Mouse (Mus musculus) megakaryocyte progenitor cell, adult 5-6 weeks (primary cell): ENCODE data around the gene Pcolce2. TPM values are rescaled to one million over a fixed set of nuclear protein-coding genes. Genes with fewer than 3 reads are reported as not detected.
"Not testable (repeated sequence)": the region's sequence is repeated elsewhere in the genome, so short reads cannot be mapped to it uniquely, and the experiment has no call there.

Experiments used
- ATAC-seq: replicated peaks from 2 replicates; pipeline ENCODE4 v1.8.0; 2016; ENCODE audit warnings: mild to moderate bottlenecking, moderate TSS enrichment, inconsistent platforms; ENCODE audit not compliant: poor library complexity
- total RNA-seq, 2 experiments: library from RNA; stranded (forward) in 1 of 2; stranded (reverse) in 1 of 2; fragments of 157-497, 149-512 nt in 1 of 2; fragments of 200-1000 nt in 1 of 2; gene quantifications; 2 replicates each; pipeline versions ENCODE4 v1.2.3 to v1.2.4; 2015 to 2017

Pcolce2 gene
- not detected in 2 replicates for total RNA-seq (2015)
- 0.12 TPM in 1 of 2 replicates, not detected in the other for total RNA-seq (2017)

DNA sequence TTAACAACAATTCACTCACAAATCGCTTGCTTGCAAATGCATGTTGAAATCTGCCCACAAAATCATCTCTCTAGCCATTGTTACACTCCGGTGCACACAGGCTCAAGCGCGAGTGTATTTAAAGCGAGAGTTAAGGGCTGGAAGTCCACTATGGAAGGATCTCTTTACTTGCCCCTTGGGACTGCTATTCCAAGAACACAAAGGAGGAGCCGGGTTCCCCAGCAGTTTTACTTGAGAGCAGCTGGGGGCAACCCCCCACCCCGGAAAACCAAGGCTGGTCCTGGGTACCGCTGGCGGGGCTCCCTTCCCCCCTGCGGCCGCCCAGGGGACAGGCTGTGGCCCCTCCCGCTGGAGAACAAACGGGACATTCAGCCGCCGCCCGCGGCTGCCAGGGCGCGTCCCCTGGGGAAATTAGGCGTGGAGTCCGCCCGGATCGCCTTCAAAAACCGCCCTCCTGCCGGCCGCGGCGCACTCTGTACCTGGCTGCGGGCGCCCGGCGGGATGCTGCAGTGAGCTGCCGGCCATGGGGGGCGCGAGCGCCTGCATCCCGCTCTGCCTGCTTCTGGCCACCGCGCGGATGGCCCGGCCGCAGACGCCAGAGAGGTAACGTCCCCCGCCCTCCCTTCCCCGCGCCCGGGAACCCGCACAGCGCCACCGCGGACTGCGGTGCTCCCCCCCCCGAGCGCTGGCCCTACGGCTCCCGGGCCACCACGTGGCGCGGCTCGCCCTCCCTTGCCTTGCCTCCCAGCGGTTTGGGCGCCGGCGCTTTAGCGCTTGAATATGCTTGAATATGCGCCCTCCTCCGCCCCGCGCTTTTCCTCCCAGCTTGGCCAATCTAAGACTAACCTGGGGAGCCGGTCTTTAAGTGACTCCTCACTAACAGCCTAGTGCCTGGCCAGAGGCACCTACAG, at the start of gene Pcolce2:
Gene Pcolce2 (plus strand): TSS at position 331 of the 911 bp plus-strand sequence.
- peak; percentile 49 for ATAC-seq

DNA sequence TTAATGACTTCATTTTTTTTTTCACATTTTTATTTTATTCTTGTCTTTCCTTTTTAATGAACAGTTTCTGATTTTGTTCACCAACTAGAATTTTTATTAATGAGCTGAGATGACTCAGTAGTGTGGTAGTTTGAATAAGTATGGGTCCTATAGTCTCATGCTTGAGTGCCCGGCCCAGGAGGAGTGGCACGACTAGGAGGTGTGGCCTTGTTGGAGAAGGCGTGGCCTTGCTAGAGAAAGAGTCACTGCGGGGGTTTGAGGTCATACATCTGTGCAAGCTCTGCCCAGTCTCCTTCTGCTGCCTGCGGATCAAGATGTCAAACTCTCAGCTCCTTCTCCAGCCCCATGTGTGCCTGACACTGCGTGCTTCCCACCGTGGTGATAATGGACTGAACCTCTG, 49.3 kb upstream of the Pcolce2 start:
- no peak; the same call in 1 of the 2 replicates for ATAC-seq

DNA sequence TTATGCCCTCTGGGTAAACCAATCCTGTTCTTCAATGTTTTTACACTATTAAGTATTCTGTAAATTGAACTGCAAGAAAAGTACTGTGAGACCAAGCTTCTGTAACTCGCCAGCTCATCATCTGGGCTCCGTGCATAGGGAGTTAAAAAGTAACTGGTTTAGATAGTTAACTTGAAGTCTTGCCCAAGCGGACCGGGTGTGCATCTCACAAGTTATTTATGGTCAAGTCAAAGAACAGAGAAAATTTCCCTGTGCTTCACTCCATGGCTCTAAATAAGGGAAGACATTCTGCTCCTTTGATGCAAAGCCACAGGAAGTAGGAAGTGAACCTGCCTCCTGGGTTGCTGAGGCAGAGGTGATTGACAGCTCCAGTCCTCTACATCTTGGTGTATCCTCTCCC, 43.1 kb upstream of the Pcolce2 start:
- no peak for ATAC-seq

DNA sequence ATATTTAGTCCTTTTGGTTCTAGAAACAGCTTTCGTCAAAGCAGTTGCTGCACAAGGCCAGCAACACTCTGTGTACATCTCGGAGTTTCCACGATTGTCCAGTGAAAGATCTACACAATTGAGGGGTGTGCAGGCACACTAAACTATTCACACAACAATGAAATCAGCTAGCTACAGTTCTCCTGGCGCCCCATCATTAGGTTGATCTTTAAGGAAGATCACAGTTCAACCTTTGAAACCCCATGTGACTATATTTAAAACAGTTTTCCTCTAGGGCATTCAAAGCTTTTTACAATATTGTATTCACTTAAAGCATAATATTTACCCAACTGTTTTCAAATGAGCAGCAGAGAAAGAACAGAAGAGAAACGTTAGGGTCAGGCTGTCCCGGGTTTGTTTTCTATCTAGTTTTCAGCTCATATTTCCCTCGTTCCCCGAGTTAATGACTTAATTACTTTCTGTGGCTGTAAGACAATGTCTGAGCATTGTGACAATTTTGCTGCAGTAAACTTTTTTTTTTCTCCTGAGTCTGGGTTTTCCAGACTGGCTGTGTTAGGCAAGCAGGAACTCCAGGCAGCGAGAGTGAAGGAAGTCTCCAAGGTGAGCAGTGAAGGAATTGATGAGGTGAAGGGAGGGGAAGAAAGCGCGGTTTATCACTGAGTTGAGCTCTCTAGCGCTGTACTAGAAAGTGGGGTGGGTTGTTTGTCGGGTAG, 39.8 kb upstream of the Pcolce2 start:
- ATAC-seq = no peak

DNA sequence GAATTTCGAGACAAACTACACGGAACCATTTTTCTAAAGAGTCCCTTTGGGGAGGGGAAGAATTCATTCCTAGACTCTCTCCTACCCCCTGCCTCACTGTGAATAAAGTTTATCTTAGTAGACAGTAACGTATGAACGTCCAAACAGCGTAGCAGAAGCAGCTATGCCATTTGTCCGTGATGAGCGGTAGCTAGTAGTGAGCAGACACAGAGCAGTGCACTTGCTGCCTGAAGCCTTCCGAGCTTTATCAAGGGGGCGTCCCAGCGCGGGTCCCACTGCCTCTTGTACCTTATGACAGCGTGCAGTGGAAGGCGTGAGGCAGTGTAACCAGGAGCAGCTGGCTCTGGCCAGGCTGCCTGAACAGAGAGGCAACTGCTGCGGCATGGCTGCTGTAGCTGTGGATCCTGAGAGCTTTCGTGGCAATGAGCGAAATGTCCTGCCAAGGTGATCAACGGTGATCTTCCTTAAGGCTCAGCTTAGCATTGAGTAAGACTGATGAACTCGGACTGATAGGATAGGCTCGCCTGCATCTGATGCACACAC, 39.2 kb upstream of the Pcolce2 start:
- ATAC-seq = no peak; the same call in 1 of the 2 replicates

DNA sequence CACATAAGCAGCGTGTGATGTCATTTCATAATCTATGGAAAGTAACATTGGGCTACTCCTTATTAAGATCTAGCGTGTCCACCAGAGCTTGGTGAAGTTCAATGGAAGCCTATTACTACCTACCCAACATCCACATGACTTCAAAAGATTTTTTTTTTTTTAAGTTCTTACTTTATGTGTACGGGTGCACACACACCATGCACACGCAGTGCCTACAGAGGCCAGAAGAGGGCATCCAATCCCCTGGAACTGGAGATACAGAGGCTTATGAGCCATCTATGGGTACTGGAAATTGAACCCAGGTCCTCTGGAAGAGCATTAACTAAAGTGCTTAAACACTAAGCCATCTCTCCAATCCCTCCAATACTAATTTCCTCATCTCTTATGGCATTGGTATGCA, 38.0 kb upstream of the Pcolce2 start:
- ATAC-seq = peak; percentile 72

DNA sequence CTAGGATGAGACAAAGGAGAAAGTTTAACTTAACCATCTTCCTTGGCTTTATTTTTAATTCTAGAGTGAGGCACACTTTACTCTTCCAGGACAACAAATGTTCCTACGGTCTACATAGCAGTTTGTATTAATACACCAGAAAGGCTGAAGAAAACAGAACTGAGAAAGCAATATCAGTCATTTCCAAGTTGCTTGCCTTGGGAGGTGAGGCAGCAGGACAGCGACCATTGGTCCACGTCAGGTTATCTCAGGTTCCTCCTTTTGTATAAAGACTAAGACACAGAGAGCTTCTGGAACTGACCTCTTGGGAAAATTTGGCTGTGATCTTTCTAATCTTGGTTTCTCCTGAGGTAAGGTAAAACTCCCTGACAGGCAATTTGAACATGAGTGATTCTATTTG, 34.6 kb upstream of the Pcolce2 start:
- no peak for ATAC-seq

DNA sequence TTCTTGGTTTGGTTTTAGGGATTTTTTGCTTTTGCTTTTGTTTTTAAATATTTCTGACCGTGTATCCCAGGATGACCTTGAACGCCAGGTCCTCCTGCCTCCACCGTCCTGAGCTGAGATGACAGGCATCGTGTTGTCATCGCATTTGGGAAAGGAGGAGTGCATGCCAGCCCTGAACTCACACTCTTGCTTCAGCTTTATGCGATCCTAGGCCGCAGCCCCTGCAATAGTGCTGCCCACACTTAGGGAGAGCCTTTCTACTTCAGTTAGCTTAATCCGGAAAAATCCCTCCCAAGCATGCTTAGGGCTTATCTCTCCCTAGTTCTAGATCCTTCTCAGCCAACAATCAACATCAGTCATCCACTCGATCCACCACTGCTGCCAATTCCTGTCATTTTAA, 34.1 kb upstream of the Pcolce2 start:
- no peak for ATAC-seq

DNA sequence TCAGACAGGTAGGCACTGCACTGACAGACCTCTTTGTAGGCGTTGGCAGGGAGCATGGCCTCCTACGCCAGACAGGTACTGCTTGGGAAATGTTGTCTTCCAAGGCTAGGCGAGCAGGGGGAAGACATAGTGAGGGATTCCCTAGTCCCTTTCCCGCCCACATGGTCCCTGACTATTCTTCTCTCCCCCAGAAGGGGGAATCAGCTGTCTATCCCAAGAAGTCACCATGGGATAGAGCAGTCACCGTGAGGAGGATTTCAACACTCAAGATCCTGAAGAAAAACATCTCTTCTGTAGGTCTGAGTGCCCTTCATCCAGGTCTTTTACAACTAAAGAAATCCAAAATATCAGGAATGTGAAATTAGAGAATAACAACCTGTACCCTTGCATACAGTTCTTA, 30.2 kb upstream of the Pcolce2 start:
- ATAC-seq = no peak

DNA sequence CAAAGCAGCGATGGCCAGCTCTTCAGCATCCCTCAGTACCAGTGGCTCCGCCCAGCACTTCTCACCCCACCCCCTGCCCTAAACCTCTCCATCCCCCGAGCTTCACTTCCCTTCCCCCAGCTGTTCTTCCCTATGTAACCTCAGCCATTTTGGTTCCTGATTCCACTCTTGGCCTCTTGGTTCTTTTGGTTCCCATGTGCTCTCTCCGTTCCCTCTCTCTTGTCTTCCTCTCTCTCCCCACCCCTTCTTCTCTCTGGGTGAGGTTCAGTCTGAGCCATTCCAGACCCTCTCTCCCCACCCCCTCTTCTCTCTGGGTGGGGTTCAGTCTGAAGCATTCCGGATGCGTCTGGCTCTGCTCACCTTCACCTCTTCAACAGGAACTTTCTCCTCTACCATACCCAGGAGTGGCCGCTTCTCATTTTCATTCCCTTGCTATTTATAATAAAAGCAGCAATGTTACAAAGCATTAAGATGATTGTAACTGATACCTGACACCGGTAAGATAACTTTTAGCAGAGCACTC, 25.1 kb upstream of the Pcolce2 start:
- no peak for ATAC-seq

DNA sequence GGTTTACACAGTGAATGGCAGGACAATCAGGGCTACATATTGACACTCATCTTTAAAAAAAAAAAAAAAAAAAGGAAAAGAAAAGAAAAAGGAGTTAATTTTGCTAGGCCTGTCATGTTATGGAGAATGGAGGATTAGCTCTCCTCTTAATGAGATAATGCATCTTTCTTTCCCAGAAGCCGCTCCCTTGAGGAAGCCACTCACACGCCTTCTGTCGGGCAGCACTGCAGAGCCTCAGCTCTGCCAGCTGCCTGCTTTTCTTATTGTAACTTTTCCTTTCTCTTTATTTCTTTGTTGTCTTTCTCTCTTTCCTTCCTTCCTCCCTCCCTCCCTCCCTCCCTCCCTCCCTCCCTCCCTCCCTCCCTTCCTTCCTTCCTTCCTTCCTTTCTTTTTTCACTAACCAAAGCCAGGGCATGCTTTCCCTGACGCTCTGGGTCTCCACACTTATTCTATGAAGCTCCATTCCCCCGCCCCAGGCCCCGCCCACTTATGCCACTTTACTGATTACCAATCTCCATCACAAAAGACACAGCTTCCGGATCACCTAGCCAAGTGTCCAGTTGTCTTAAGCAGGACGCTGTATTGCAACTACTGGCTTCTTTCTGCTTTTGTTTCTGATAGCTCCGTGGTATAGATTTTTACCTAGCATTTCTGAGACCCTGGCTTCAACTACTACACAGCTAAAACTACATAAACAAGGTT, 23.8 kb upstream of the Pcolce2 start:
- no peak for ATAC-seq

DNA sequence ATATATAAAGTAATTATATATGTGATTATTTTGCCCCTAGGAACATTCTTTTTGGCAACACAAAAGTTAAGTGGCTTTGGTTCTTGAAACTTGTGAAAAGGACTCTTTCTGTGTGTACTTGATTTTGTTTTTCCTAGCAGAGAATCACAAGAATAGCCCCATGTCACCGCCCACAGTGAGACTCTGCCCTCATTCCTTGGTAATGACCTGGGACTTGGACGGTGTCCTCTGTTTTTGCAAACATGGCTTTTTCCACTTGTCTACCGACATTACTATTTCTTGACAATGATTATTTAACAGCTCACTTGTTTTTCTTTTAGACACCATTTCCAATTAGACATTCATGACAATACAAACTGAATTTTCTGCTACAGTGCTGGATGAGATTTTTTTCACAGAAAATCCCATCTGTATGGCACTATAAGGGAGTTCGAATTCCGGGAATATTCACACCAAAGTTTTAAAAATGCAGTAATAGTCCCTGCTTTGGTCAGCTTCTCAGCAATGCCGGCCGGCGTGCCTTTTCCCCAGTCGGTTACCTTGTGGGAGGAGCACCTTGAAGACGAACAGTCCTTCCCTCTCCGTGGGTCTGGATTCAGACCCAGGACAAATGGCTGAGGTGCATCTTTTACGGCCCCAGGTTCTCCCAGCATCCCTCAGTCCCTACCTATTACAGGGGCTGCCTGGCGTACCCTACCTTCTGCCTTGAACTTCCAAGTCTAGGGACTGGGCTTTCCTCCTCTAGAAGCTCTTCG, 22.4 kb upstream of the Pcolce2 start:
- no peak for ATAC-seq

DNA sequence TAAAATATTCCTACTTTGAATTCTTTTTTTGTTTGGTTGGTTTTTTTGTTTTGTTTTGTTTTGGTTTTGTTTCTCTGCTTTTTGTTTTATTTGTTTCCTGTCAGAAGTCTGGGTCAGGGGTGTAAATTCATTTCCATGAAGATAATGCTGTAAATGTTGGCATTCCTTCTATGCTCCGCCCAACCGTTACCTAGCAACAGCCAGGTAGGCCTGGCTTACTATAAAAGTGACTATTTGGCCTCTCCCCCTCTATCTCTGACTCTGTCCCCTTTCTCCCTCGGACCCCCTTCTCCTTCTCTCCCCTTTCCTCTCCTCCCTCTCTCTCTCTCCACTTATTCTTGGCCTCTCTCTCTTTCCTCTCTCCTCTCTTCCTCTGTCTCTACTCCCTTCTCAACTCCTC, 21.4 kb upstream of the Pcolce2 start:
- ATAC-seq = no peak

DNA sequence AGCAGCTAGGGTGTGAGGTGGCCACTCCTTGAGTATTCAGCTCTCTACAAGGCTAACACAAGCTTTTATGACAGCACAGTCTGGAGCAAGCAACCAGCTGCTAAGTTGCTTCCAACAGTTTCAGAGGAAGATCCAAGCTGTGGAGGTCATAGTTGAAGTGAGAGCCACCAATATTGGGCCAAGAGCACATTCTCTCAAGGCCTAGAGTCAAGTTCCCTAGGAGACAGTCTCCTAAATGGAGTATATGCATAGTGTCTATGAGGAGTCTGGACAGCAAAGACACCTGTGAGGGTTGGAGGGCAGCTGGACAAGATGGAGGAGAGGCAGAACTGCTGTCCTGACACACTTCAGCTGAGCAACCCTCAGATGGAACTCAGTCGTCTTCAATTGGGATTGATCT, 18.8 kb upstream of the Pcolce2 start:
- no peak for ATAC-seq

DNA sequence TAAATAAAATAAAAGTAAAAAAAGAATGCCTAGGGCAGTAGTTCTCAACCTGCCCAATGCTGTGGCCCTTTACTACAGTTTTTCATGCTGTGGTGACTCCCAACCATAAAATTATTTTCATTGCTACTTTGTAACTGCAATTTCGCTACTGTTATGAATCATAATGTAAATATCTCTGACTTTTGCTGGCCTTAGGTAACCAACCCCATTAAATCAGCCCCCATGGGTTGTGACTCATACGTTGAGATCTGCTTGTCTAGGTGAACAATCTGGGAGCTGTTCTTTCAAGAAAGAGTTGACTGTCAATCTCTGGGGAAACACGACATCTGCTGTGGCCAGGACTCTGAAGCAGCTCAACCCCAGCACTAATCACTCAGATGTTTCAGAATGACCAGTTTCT, 13.3 kb upstream of the Pcolce2 start:
- no peak for ATAC-seq

DNA sequence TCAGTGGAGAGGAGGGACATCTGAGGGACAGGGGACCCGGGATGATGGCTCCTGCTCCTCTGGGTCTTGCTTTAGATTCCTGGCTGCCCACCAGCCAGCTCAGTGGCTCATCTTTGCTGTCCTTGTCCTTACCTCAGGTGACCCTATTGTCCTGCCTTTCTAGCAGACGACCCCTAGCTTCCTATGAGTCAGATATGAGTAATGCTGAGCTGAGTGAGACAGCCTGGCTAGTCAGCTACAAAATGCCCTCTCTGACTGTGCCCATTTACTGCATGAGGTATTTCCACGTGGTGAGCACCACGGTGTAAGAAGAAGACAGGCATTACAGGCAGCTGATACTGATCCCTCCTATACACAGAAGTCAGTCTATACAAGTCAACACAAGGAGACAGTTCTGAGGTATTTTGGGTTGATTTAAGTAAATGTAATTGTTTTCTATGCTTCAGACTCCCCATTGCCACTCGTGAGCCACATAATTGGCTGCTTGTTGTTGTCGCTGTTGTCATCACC, 8.9 kb upstream of the Pcolce2 start:
- ATAC-seq = no peak

DNA sequence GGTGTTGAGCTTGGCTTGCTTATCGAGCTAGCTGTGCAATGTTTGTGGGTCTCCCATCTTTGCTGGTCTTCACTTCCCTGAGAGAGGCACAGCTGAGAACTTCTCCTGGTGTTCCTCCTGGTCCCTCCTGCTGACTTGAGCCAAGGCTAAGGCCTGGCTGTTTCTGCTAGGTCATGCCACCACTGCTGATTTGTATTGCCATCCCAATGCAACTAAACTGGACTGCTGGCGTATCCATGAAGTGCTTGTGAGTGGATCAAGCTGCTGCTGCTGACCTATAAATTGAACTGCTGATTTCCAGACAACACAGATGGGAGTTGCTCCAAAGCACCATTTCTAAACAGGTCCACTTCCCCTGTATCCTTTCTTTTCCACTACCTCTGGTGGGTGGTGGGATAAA, 7.8 kb upstream of the Pcolce2 start:
- not testable (repeated sequence) for ATAC-seq

DNA sequence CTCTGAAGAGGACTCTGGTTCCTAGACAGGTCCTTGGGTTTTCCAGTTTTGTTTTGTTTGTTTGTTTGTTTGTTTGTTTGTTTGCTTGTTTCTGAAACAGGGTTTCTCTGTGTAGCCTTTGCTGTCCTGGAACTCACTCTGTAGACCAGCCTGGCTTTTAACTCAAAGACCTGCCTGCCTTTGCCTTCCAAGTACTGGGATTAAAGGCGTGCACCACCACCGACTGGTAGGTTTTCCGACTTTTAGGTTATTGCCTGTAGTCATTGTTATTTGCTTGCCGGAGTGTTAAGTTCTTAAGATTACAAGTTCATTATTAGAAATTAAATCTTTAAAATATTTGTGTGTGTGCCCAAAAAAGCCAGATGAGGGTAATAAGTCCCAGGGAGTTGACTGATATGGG, 1.0 kb upstream of the Pcolce2 start:
- ATAC-seq = no peak

DNA sequence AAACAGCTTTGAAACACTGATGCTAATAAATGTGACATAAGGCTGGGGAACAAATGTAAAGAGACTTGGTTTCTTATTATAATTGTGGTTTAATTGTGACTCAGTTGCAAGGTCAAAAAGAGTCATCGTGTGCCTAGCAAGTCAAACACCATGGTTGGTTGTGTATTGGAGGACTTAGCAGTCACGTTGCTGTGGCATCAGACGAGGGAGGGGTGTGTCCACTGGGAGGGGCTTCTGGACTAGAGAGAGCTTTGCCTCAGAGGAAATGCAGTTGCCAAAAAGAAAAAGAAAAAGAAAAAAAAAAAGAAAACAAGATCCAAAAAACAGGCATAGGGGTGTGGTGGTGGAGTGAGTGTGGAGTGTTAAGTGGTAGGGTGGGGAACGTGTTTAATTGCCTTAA, 2.5 kb downstream of the Pcolce2 start:
- ATAC-seq = no peak

DNA sequence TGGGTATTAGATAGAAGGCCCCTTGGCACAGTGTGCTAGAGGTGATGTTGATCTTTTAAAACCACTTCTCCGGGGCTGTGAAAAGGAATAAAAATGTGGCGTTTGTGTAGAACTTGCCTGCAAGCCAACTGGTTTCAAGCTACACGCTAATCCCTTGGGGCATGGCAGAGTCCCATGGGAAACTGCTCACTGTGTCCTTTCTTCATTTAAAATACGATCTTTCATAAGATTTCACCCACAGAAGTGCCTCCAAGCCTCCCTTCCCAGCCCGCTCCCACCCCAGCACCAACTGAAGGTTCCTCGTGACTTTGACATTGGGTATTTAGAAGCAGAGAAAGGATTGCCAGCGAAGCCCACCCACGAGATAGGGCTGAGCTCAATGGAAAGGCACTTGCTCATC, 8.5 kb downstream of the Pcolce2 start:
- ATAC-seq = no peak
